Mouse (Mus musculus) cerebellum, postnatal 14 days (tissue): ENCODE results near the gene Sipa1l2.

Source experiments
- DNase-seq, 2 experiments: peaks; one replicate each; pipeline ENCODE4 v3.0.0; 2021; ENCODE audit warnings: mixed read lengths in 2 of 2

Sipa1l2 gene

GRCm38 (mm10) chr8:125447543-125447942, 122.1 kb downstream of the Sipa1l2 start:
- no peak for DNase-seq

- DNase-seq: no peak
Measured at GRCm38 (mm10) chr8:125446236-125446635, 123.4 kb downstream of the Sipa1l2 start.

DNA sequence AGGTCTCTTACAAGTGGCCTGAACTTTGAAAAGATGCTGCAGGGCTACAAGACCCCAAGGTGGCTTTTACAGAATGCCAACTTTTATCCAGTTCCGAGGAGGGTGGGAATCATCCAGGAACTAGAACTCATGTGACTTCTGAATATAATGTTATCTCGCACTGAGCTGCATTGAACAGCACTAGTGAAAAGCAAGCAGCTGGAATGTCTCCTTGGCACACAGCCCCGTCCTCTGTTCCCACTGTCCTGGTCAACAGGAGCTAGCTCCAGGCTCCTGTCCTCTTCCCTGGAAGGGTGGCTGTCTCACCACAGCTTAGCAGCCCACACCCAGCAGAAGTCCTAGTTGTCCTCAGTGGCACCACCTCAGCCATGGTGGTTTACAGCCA, 124.4 kb downstream of the Sipa1l2 start:
- peak in 1 of 2 experiments; percentile 24 for DNase-seq

- no peak for DNase-seq
Measured at GRCm38 (mm10) chr8:125444457-125445224, 125.0 kb downstream of the Sipa1l2 start.

- DNase-seq: no peak
Measured at GRCm38 (mm10) chr8:125435320-125436100, 134.1 kb downstream of the Sipa1l2 start.

- no peak for DNase-seq
Measured at GRCm38 (mm10) chr8:125434151-125434550, 135.5 kb downstream of the Sipa1l2 start.

DNA sequence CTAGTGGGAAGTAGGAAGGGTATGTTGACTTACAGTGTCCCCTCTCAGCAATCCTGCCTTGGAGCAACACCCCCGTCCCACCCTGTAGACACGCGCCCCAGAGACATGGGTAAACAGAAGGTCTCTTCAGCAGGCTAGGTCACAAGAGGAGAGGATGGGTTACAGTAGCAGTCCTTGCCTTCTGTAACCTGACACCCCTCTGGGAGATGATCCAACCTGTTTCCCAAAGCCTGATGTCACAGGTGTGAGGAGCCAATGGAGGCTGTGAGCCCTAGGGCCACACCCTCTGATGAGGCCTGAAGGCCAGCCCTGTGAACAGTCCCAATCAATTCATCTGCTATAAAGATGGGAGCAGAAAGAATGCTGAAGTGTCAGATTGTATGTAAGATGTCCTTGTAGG, 138.3 kb downstream of the Sipa1l2 start:
- no peak for DNase-seq

DNA sequence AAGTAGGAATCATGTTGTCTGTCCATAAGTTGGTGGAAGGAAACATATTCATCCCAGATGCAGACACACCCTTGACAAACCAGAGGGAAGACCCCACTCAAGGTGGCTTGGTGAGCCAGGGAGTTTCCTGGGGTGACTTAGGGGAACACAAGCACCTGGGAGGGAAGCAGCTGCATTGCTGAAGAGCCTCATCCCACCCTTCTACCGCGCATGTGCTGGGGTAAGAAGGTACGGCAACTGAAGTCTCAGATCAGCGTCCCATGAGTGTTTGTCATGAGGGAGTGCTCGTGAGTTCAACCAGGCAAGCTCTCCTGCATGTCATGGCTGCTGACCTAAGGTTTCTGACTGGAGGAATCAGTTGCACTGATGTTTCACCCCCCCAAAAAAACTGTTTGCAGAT, 138.8 kb downstream of the Sipa1l2 start:
- DNase-seq: no peak

DNA sequence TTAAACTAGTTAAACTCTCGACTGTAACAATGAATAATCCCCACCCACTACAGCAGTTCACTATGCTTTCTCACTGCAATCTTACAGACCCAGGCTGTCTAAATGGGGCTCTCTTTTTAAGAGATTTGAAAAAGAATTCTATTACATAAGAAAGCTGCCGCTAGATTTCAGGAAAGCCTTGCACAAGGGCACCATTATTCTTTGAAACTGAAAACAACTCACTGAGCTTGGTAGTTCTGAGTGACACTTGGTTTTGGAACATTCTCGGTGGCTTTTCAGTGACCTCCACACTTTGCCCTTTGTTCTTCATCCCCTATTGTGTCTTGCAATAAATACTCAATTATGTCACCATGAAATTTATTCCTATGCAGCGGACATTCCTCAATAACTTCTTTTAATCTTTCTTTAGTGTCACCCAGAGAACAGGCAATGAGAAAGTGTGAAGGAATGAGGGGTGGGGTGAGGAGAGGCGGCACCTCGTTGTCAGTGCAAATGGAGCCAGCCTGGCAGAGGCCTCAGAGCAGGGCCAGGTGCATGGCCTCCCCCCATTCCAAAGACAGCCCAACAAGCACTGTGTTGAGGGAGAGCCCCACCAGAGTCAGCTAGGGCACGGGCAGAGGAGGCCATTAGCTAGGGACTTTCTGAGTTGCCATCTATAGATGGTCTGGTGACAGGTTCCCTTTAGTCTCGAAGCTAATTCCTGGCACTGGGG, 140.5 kb downstream of the Sipa1l2 start:
- DNase-seq: no peak

DNA sequence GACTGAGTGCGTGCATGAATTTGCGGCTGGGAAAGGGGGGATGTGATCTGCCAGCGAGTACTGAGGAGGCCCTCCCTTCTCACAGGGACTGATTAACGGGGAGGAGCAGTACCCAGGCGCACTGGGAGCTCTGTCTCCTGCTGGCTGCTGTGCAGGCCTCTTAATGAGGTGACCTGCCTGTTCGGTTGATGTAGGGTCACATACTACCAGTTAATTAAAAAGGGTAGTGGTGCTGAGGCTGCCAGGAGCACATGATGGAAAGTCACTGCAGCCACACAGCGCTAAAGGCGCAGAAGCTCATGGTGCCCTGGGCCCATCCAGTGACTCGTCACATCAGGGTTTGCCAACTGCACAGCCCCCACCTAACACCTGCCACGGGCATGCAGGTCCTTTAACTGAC, 145.7 kb downstream of the Sipa1l2 start:
- no peak for DNase-seq

DNA sequence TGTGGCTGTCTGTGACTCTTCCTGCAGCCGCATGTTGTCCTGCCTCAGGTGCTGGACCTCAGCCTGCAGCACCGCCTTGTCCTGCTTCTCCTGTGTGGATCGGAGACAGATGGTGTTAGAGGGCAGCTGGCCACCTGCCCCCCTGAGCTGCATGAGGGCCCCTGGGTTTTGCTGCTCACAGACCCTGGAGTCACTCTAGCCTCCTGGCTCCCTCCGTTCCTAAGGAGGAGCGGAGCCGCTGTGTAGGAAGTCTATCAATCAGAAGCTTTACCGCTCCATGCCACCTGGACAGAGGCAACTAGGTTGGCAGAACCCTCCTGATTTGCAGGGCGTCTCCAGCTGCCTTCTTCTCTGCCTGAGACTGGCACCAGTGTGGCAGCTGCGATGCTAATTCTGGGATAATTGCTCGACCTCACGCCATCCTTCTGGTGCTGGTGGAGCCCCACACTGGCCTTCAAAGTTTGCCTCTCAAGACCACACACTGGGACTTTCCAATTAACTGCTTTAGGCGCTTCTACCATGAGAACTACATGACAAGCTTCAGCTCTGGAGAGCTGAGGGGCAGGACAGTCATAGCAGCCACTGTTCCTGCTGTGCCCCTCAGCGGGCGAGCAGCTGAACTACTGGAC, 150.3 kb downstream of the Sipa1l2 start:
- peak; percentile 64 to 65 for DNase-seq

GRCm38 (mm10) chr8:125416146-125416545, 153.5 kb downstream of the Sipa1l2 start:
- DNase-seq: no peak

GRCm38 (mm10) chr8:125414651-125415050, 155.0 kb downstream of the Sipa1l2 start:
- no peak for DNase-seq

- no peak for DNase-seq
Measured at GRCm38 (mm10) chr8:125413001-125413909, 156.4 kb downstream of the Sipa1l2 start.

GRCm38 (mm10) chr8:125410646-125411045, 159.0 kb downstream of the Sipa1l2 start:
- DNase-seq: no peak

GRCm38 (mm10) chr8:125407672-125408071, 161.9 kb downstream of the Sipa1l2 start:
- DNase-seq: no peak

DNA sequence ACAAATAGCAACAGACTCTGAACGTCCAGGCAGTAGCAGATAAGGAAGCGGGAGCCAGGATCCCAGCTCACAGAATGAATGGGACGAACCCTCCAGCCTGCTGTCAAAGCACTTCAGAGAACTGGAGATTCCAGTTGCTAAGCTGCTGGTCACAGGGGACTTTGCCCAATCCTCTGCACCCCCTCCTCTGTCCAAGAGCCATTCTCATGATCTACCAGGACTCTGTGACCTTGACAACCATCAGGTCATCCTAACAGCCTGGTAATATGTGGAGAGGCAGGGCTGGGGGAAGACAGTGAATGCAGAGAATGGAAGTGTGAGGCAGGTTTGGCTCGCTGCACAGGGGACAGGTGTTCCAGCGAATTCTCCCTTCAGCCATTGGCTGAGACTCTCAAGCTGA, 163.2 kb downstream of the Sipa1l2 start:
- DNase-seq: no peak

GRCm38 (mm10) chr8:125401350-125401749, 168.3 kb downstream of the Sipa1l2 start:
- no peak for DNase-seq

GRCm38 (mm10) chr8:125397981-125398380, 171.6 kb downstream of the Sipa1l2 start:
- no peak for DNase-seq

DNA sequence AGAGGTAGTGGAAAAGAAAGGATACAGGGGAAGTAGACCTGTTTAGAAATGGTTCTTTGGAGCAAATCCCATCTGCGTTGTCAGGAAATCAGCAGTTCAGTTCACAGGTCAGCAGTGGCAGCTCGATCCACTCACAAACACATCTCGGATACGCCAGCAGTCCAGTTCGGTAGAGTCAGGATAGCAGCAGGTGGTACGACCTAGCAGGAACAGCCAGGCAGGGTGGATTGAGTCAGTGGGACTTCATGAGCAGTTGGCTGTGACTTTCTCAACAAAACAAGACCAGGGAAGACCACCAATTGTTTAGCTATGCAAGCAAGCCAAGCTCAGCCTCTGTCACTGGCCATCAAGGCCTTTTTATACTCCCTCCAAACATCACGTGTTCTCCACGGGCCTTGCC, 173.9 kb downstream of the Sipa1l2 start:
- DNase-seq: peak; percentile 37 to 54

GRCm38 (mm10) chr8:125395032-125395431, 174.6 kb downstream of the Sipa1l2 start:
- DNase-seq: peak; percentile 90 to 93

DNA sequence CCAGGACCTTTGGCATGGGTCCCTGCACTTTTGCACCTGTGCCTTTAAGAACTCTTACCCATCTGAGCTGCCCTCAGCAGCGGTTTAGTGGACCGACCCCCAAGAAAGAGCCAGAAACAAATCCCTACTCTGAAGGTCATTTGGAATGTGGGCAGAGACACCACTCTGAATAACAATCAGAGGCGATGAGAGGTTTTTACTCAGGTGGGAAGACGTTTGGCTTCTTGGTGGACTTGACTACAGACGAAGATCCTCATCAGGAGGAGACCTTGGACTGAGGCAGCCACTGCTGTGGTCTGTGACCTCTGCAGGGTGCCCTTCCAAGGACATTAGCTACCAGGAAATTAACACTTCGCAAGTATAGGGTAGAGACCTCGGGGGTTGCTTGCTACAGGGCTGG, 177.9 kb downstream of the Sipa1l2 start:
- no peak for DNase-seq
